Mouse (Mus musculus): ENCODE data around the gene Wdr86.
"Not testable (repeated sequence)": the region's sequence is repeated elsewhere in the genome, so short reads cannot be mapped to it uniquely, and the experiment has no call there.

Wdr86 gene

GRCm38 (mm10) chr5:24733134-24733533 is 2.6 kb upstream of the Wdr86 start:
- DNase-seq (ENCODE audit: low spot score in 2 of 2), result no peak

GRCm38 (mm10) chr5:24730986-24731385 is 459 bp upstream of the Wdr86 start:
- DNase-seq (ENCODE audit: low spot score in 2 of 2), result no peak

GRCm38 (mm10) chr5:24729797-24730487 is 585 bp downstream of the Wdr86 start:
- no peak for DNase-seq (ENCODE audit: low spot score in 2 of 2)

GRCm38 (mm10) chr5:24726901-24727836 is 3.4 kb downstream of the Wdr86 start:
- no peak for DNase-seq (ENCODE audit: low spot score in 2 of 2)

- no peak for DNase-seq (ENCODE audit: low spot score in 2 of 2)
Measured at GRCm38 (mm10) chr5:24725897-24726296, 4.6 kb downstream of the Wdr86 start.

GRCm38 (mm10) chr5:24724805-24725204 is 5.7 kb downstream of the Wdr86 start:
- DNase-seq (ENCODE audit: low spot score in 2 of 2), result no peak

GRCm38 (mm10) chr5:24724270-24724634 is 6.3 kb downstream of the Wdr86 start:
- no peak for DNase-seq (ENCODE audit: low spot score in 2 of 2)

GRCm38 (mm10) chr5:24723527-24724269 is 6.8 kb downstream of the Wdr86 start:
- no peak for DNase-seq (ENCODE audit: low spot score in 2 of 2)

GRCm38 (mm10) chr5:24719852-24720251 is 10.7 kb downstream of the Wdr86 start:
- no peak for DNase-seq (ENCODE audit: low spot score in 2 of 2)

GRCm38 (mm10) chr5:24718076-24718475 is 12.5 kb downstream of the Wdr86 start:
- no peak for DNase-seq (ENCODE audit: low spot score in 2 of 2)

- no peak for DNase-seq (ENCODE audit: low spot score in 2 of 2)
Measured at GRCm38 (mm10) chr5:24713987-24714386, 16.5 kb downstream of the Wdr86 start.

GRCm38 (mm10) chr5:24713199-24713598 is 17.3 kb downstream of the Wdr86 start:
- no peak for DNase-seq (ENCODE audit: low spot score in 2 of 2)

GRCm38 (mm10) chr5:24711615-24712014 is 18.9 kb downstream of the Wdr86 start:
- no peak for DNase-seq (ENCODE audit: low spot score in 2 of 2)

GRCm38 (mm10) chr5:24709962-24710361 is 20.6 kb downstream of the Wdr86 start:
- DNase-seq (ENCODE audit: low spot score in 2 of 2), result no peak

GRCm38 (mm10) chr5:24704615-24705014 is 25.9 kb downstream of the Wdr86 start:
- DNase-seq (ENCODE audit: low spot score in 2 of 2), result no peak

GRCm38 (mm10) chr5:24701271-24701670 is 29.3 kb downstream of the Wdr86 start:
- no peak for DNase-seq (ENCODE audit: low spot score in 2 of 2)

- DNase-seq (ENCODE audit: low spot score in 2 of 2), result no peak
Measured at GRCm38 (mm10) chr5:24696704-24697103, 33.8 kb downstream of the Wdr86 start.

- DNase-seq (ENCODE audit: low spot score in 2 of 2), result peak; percentile 43 to 69
Measured at GRCm38 (mm10) chr5:24687696-24688095, 42.8 kb downstream of the Wdr86 start.

- not testable (repeated sequence) for DNase-seq (ENCODE audit: low spot score in 2 of 2)
Measured at GRCm38 (mm10) chr5:24686671-24687420, 43.7 kb downstream of the Wdr86 start.

GRCm38 (mm10) chr5:24686176-24686575 is 44.4 kb downstream of the Wdr86 start:
- DNase-seq (ENCODE audit: low spot score in 2 of 2), result no peak

GRCm38 (mm10) chr5:24685366-24686093 is 45.0 kb downstream of the Wdr86 start, which contains the start of gene Nub1:
Nub1 (plus strand) TSS chr5:24685532.
- DNase-seq (ENCODE audit: low spot score in 2 of 2), result peak; percentile 99

All from spleen, postnatal 4 days (tissue).